Mouse (Mus musculus) forebrain, embryonic 14.5 days (tissue): ENCODE measurements around the gene Tns3. TPM values are rescaled to one million over a fixed set of nuclear protein-coding genes. Genes with fewer than 3 reads are reported as not detected.
A peak's percentile ranks its signal among the peaks of the same experiment; 100 is the strongest.
"Not testable (repeated sequence)": the region's sequence is repeated elsewhere in the genome, so short reads cannot be mapped to it uniquely, and the experiment has no call there.

Experiments used
- ATAC-seq: fragments of 200-750 bp; cut with Nextera tagmentation; 2 replicates; pipeline ENCODE4 v1.8.0; 2017; ENCODE audit warnings: mild to moderate bottlenecking, moderate library complexity
- DNase-seq: peaks from one replicate; pipeline ENCODE4 v3.0.0-alpha.2; 2015; ENCODE audit warnings: low spot score
- H3K27ac ChIP-seq: fragments of 300-500 bp; sonication (generic); 2 replicates; pipeline ENCODE4 v1.5.1; 2014; ENCODE audit warnings: low read depth, mild to moderate bottlenecking, control low read depth, low read length, moderate library complexity
- H3K27me3 ChIP-seq: fragments of 300-500 bp; sonication (generic); replicated peaks from 2 replicates; pipeline ENCODE4 v1.6.1; 2014; ENCODE audit warnings: low read length, control low read depth, mixed read lengths; ENCODE audit not compliant: control insufficient read depth, insufficient read depth
- H3K36me3 ChIP-seq: fragments of 300-500 bp; sonication (generic); 2 replicates; pipeline ENCODE4 v1.6.1; 2014; ENCODE audit warnings: low read length, control low read depth; ENCODE audit not compliant: control insufficient read depth, insufficient read depth
- H3K4me1 ChIP-seq: fragments of 300-500 bp; sonication (generic); 2 replicates; pipeline ENCODE4 v1.6.1; 2014; ENCODE audit warnings: antibody characterized with exemption, low read length, control low read depth; ENCODE audit not compliant: control insufficient read depth, insufficient read depth
- H3K4me2 ChIP-seq: fragments of 300-500 bp; sonication (generic); 2 replicates; pipeline ENCODE4 v1.6.1; 2014; ENCODE audit warnings: mild to moderate bottlenecking, control low read depth, low read length
- H3K4me3 ChIP-seq: fragments of 300-500 bp; sonication (generic); 2 replicates; pipeline ENCODE4 v1.5.1; 2014; ENCODE audit warnings: low read depth, low read length, control low read depth
- H3K9ac ChIP-seq: fragments of 300-500 bp; sonication (generic); 2 replicates; pipeline ENCODE4 v1.6.1; 2014; ENCODE audit warnings: mild to moderate bottlenecking, low read length, control low read depth, moderate library complexity
- H3K9me3 ChIP-seq: fragments of 300-500 bp; sonication (generic); replicated peaks from 2 replicates; pipeline ENCODE4 v1.6.1; 2016; ENCODE audit warnings: low read length, control low read depth, mixed read lengths; ENCODE audit not compliant: control insufficient read depth
- WGBS: fragments of 180-500 bp; shearing (Covaris S2); extraction: QIAGEN DNeasy Blood & Tissue Kit; methylation state at CpG from one replicate; pipeline ENCODE4 v1.1.7; 2014; 5-methylcytosine and 5-hydroxymethylcytosine counted together
- polyA plus RNA-seq: library from polyadenylated mRNA; unstranded; fragments of >200 nt; fragmentation: Nextera tagmentation; extraction: Ambion mirVana; gene quantifications from 2 replicates; pipeline ENCODE4 v1.2.1, GENCODE M21; 2014

Gene Tns3
- polyA plus RNA-seq, 1 experiment from 2014 or later = 4.4 TPM

GRCm38 (mm10) chr11:8532771-8533170, 131.6 kb downstream of the Tns3 start:
- 96% methylated on average over 3 of the region's 3 CpGs for WGBS

GRCm38 (mm10) chr11:8532112-8532747, 132.1 kb downstream of the Tns3 start:
- ATAC-seq = peak; percentile 33; the same call in 1 of the 2 replicates
- peak; percentile 58 for DNase-seq
- H3K36me3 ChIP-seq = no peaks in the 10 kb centered on the region
- H3K27me3 ChIP-seq = no peaks in the 10 kb centered on the region
- no peak overlapping the region for H3K4me3 ChIP-seq
- no peaks in the 10 kb centered on the region for H3K9me3 ChIP-seq
- H3K4me1 ChIP-seq = no peaks in the 10 kb centered on the region
- no peak overlapping the region for H3K9ac ChIP-seq
- no peak overlapping the region for H3K27ac ChIP-seq
- H3K4me2 ChIP-seq = no peak overlapping the region
- WGBS = 85% methylated on average over 10 of the region's 10 CpGs

More at GRCm38 (mm10) chr11:8532771-8533170, 131.6 kb downstream of the Tns3 start:
- H3K36me3 ChIP-seq, H3K4me3 ChIP-seq, H3K4me2 ChIP-seq, H3K4me1 ChIP-seq, H3K9ac ChIP-seq, H3K9me3 ChIP-seq, H3K27ac ChIP-seq, H3K27me3 ChIP-seq, ATAC-seq, DNase-seq: not testable (repeated sequence)

GRCm38 (mm10) chr11:8530506-8530905, 133.8 kb downstream of the Tns3 start:
- H3K4me2 ChIP-seq = no peak overlapping the region
- DNase-seq = no peak
- 22% methylated on average over 4 of the region's 4 CpGs for WGBS
- no peaks in the 10 kb centered on the region for H3K4me1 ChIP-seq
- H3K36me3 ChIP-seq = no peaks in the 10 kb centered on the region
- no peak overlapping the region for H3K27ac ChIP-seq
- no peak overlapping the region for H3K9ac ChIP-seq
- H3K4me3 ChIP-seq = no peak overlapping the region
- no peaks in the 10 kb centered on the region for H3K27me3 ChIP-seq
- no peak for ATAC-seq
- H3K9me3 ChIP-seq = no peaks in the 10 kb centered on the region

- no peak overlapping the region for H3K9ac ChIP-seq
- 84% methylated on average over 4 of the region's 4 CpGs for WGBS
- no peaks in the 10 kb centered on the region for H3K9me3 ChIP-seq
- no peak for DNase-seq
- H3K4me1 ChIP-seq = no peaks in the 10 kb centered on the region
- ATAC-seq = no peak
- no peak overlapping the region for H3K4me2 ChIP-seq
- H3K27me3 ChIP-seq = no peaks in the 10 kb centered on the region
- H3K4me3 ChIP-seq = no peak overlapping the region
- H3K27ac ChIP-seq = no peak overlapping the region
- no peaks in the 10 kb centered on the region for H3K36me3 ChIP-seq
These were observed 134.3 kb downstream of the Tns3 start for GRCm38 (mm10) chr11:8530036-8530435.

GRCm38 (mm10) chr11:8525463-8526145, 138.7 kb downstream of the Tns3 start:
- Histone ChIP-seq H3K4me1 (0 out of 2 replicates have a peak, but pooled peaks cover 3% of the 10 kb centered on the region), H3K9ac (no peak overlapping the region), H3K27me3 (no peaks in the 10 kb centered on the region), H3K9me3 (no peaks in the 10 kb centered on the region), H3K4me3 (no peak overlapping the region), H3K4me2 (no peak overlapping the region), H3K36me3 (no peaks in the 10 kb centered on the region), H3K27ac (no peak overlapping the region)
- DNase-seq (no peak), ATAC-seq (no peak)
- 67% methylated on average over 9 of the region's 9 CpGs for WGBS

GRCm38 (mm10) chr11:8523344-8524126, 140.8 kb downstream of the Tns3 start:
- Histone ChIP-seq H3K9me3 (no peaks in the 10 kb centered on the region), H3K9ac (no peak overlapping the region), H3K4me3 (no peak overlapping the region), H3K27ac (peak overlapping the region; percentile 34; the same call in 1 of the 2 replicates), H3K4me2 (0 out of 2 replicates have a peak overlapping the region, but pooled peaks have one; percentile 10), H3K36me3 (no peaks in the 10 kb centered on the region), H3K4me1 (0 out of 2 replicates have a peak, but pooled peaks cover 3% of the 10 kb centered on the region), H3K27me3 (no peaks in the 10 kb centered on the region)
- WGBS = 34% methylated on average over 10 of the region's 10 CpGs
- ATAC-seq = peak; percentile 88
- peak; percentile 83 for DNase-seq

- WGBS = 23% methylated on average over 7 of the region's 7 CpGs
- H3K4me2 ChIP-seq = no peak overlapping the region
- no peaks in the 10 kb centered on the region for H3K27me3 ChIP-seq
- H3K9ac ChIP-seq = no peak overlapping the region
- peaks cover 12% of the 10 kb centered on the region for H3K4me1 ChIP-seq
- H3K27ac ChIP-seq = peak overlapping the region; percentile 34; the same call in 1 of the 2 replicates
- 0 out of 2 replicates have a peak, but pooled peaks cover 4% of the 10 kb centered on the region for H3K36me3 ChIP-seq
- ATAC-seq = peak; percentile 88
- DNase-seq = peak; percentile 85
- no peak overlapping the region for H3K4me3 ChIP-seq
- H3K9me3 ChIP-seq = no peaks in the 10 kb centered on the region
These were observed 150.7 kb downstream of the Tns3 start for GRCm38 (mm10) chr11:8513359-8514253.

GRCm38 (mm10) chr11:8510294-8510693, 154.0 kb downstream of the Tns3 start:
- WGBS = 65% methylated on average over 2 of the region's 2 CpGs

More at GRCm38 (mm10) chr11:8510294-8510693, 154.0 kb downstream of the Tns3 start:
- no peak overlapping the region for H3K9ac ChIP-seq
- no peaks in the 10 kb centered on the region for H3K27me3 ChIP-seq
- DNase-seq (no peak), ATAC-seq (no peak)
- H3K9me3 ChIP-seq = no peaks in the 10 kb centered on the region
- H3K27ac ChIP-seq = no peak overlapping the region
- no peaks in the 10 kb centered on the region for H3K36me3 ChIP-seq
- no peak overlapping the region for H3K4me2 ChIP-seq
- H3K4me3 ChIP-seq = no peak overlapping the region
- H3K4me1 ChIP-seq = peaks cover 9% of the 10 kb centered on the region
